ENCODE assay signal across 9 mouse cellular contexts in genomic region chr15:80082661-80083275, GRCm38 (mm10). TPM values are rescaled to one million over a fixed set of nuclear protein-coding genes. Genes with fewer than 3 reads are reported as not detected.
DNase-seq lines count a peak whose midpoint lies in the region; ATAC-seq lines count a peak whose summit lies in the region.
"Had no signal": no experiment of that assay in that cellular context is flagged by ENCODE, and none has a peak within 500 bp of the region (broad histone marks: within the 10 kb centered on the region; RNA-seq: fewer than 3 reads in every experiment).

No protein-coding gene starts in this region.

- peaks cover 46% of the 10 kb centered on the region for H3K36me3 ChIP-seq in embryonic facial prominence, embryonic 14.5 days (ENCODE audit: control insufficient read depth, insufficient read depth, low read length)
- peaks cover 47% of the 10 kb centered on the region for H3K36me3 ChIP-seq in limb, embryonic 13.5 days
- H3K36me3 ChIP-seq in stomach, embryonic 16.5 days (ENCODE audit: control insufficient read depth, insufficient read depth, low read length), result peaks cover 24% of the 10 kb centered on the region

- H3K27ac ChIP-seq in embryonic facial prominence, embryonic 14.5 days (replicated peaks; ENCODE audit: low read depth, low read length), result peak overlapping the region; percentile 93
- peak overlapping the region; percentile 93 for H3K27ac ChIP-seq in limb, embryonic 13.5 days
- peak overlapping the region; percentile 92 for H3K27ac ChIP-seq in stomach, embryonic 16.5 days (ENCODE audit: low read length)

- H3K4me3 ChIP-seq in embryonic facial prominence, embryonic 14.5 days (ENCODE audit: low read depth, low read length), result peak overlapping the region; percentile 77
- H3K4me3 ChIP-seq in limb, embryonic 13.5 days, result peak overlapping the region; percentile 87
- peak overlapping the region; percentile 78 for H3K4me3 ChIP-seq in stomach, embryonic 16.5 days (replicated peaks; ENCODE audit: low read length)

- H3K9me3 ChIP-seq in embryonic facial prominence, embryonic 14.5 days (ENCODE audit: control insufficient read depth, low read length), result no peaks in the 10 kb centered on the region
- peaks cover 4% of the 10 kb centered on the region; the same call in 1 of the 2 replicates for H3K9me3 ChIP-seq in limb, embryonic 13.5 days
- no peaks in the 10 kb centered on the region for H3K9me3 ChIP-seq in stomach, embryonic 16.5 days (replicated peaks; ENCODE audit: control insufficient read depth, low read length)

- peak overlapping the region; percentile 96 for H3K9ac ChIP-seq in embryonic facial prominence, embryonic 14.5 days (ENCODE audit: low read depth, low read length)
- H3K9ac ChIP-seq in limb, embryonic 13.5 days, result peak overlapping the region; percentile 96
- peak overlapping the region; percentile 88 for H3K9ac ChIP-seq in stomach, embryonic 16.5 days (ENCODE audit: low read length)

- WGBS in embryonic facial prominence, embryonic 14.5 days, result under 1% methylated on average over 21 of the region's 21 CpGs
- WGBS in limb, embryonic 13.5 days, result under 1% methylated on average over 21 of the region's 21 CpGs
- under 1% methylated on average over 21 of the region's 21 CpGs for WGBS in stomach, embryonic 16.5 days

- H3K4me2 ChIP-seq in embryonic facial prominence, embryonic 14.5 days (ENCODE audit: low read depth, low read length), result peak overlapping the region; percentile 80
- H3K4me2 ChIP-seq in limb, embryonic 13.5 days (replicated peaks), result peak overlapping the region; percentile 94
- peak overlapping the region; percentile 83 for H3K4me2 ChIP-seq in stomach, embryonic 16.5 days (ENCODE audit: low read depth, low read length)

- DNase-seq in frontal cortex, postnatal 25 days (ENCODE audit: low spot score in 2 of 2), result no peak
- DNase-seq in 416B (ENCODE audit: low read depth), result peak; percentile 80
- no peak for DNase-seq in embryonic facial prominence, embryonic 14.5 days (ENCODE audit: low spot score)
- DNase-seq in cerebellum, adult 9-11 months, result no peak

- peaks cover 12% of the 10 kb centered on the region; the same call in 1 of the 2 replicates for H3K4me1 ChIP-seq in embryonic facial prominence, embryonic 14.5 days (ENCODE audit: control insufficient read depth, insufficient read depth, low read length)
- peaks cover 31% of the 10 kb centered on the region for H3K4me1 ChIP-seq in limb, embryonic 13.5 days
- peaks cover 23% of the 10 kb centered on the region for H3K4me1 ChIP-seq in stomach, embryonic 16.5 days (ENCODE audit: control insufficient read depth, insufficient read depth, low read length)

- H3K27me3 ChIP-seq in embryonic facial prominence, embryonic 14.5 days (replicated peaks; ENCODE audit: control insufficient read depth, insufficient read depth, low read length), result no peaks in the 10 kb centered on the region
- H3K27me3 ChIP-seq in limb, embryonic 13.5 days, result no peaks in the 10 kb centered on the region
- H3K27me3 ChIP-seq in stomach, embryonic 16.5 days (ENCODE audit: control insufficient read depth, insufficient read depth, low read length), result no peaks in the 10 kb centered on the region
- H3K27me3 ChIP-seq: Patski had no signal

- ATAC-seq in frontal cortex, adult (ENCODE audit: low TSS enrichment), result peak; percentile 18
- no peak for ATAC-seq in embryonic facial prominence, embryonic 14.5 days (ENCODE audit: low read depth)
- no peak; the same call in 1 of the 2 replicates for ATAC-seq in limb, embryonic 13.5 days (ENCODE audit: low FRiP score, low read depth)
- peak; percentile 45 for ATAC-seq in stomach, embryonic 16.5 days (ENCODE audit: insufficient read depth, low FRiP score)
- no peak for ATAC-seq in megakaryocyte progenitor cell, adult 5-6 weeks (replicated peaks; ENCODE audit: poor library complexity)

RNA-seq across cellular contexts. Expression of gene Syngr1, which starts 8.4 kb away (rescaled TPM):
- 10.3 and 10.5 TPM in 2 replicates for polyA plus RNA-seq in embryonic facial prominence, embryonic 14.5 days (2014; fragmentation: Nextera tagmentation; extraction: Ambion mirVana)
- 5.5 and 5.6 TPM in 2 replicates for polyA plus RNA-seq in limb, embryonic 13.5 days (2015; fragmentation: Nextera tagmentation; extraction: Ambion mirVana)
- 43.1 and 55.2 TPM in 2 replicates for polyA plus RNA-seq in stomach, embryonic 16.5 days (2015; fragmentation: Nextera tagmentation; extraction: Ambion mirVana)
- 2.1 and 3.6 TPM in 2 replicates for total RNA-seq in megakaryocyte progenitor cell, adult 5-6 weeks (2015)
- total RNA-seq in megakaryocyte progenitor cell, adult 5-6 weeks (2017), result 1.5 and 1.8 TPM in 2 replicates

RNA-seq across cellular contexts. Expression of gene Rpl3, which starts 8.9 kb away (rescaled TPM):
- 1,242 and 1,346 TPM in 2 replicates for polyA plus RNA-seq in embryonic facial prominence, embryonic 14.5 days (2014; fragmentation: Nextera tagmentation; extraction: Ambion mirVana)
- polyA plus RNA-seq in limb, embryonic 13.5 days (2015; fragmentation: Nextera tagmentation; extraction: Ambion mirVana), result 1,057 and 1,068 TPM in 2 replicates
- polyA plus RNA-seq in stomach, embryonic 16.5 days (2015; fragmentation: Nextera tagmentation; extraction: Ambion mirVana), result 835 and 1,068 TPM in 2 replicates
- 2,120 and 2,179 TPM in 2 replicates for total RNA-seq in megakaryocyte progenitor cell, adult 5-6 weeks (2015)
- total RNA-seq in megakaryocyte progenitor cell, adult 5-6 weeks (2017), result 3,037 and 3,138 TPM in 2 replicates

RNA-seq across cellular contexts. Expression of gene Tab1, which starts 50.2 kb away (rescaled TPM):
- 27.6 and 36.3 TPM in 2 replicates for polyA plus RNA-seq in embryonic facial prominence, embryonic 14.5 days (2014; fragmentation: Nextera tagmentation; extraction: Ambion mirVana)
- polyA plus RNA-seq in limb, embryonic 13.5 days (2015; fragmentation: Nextera tagmentation; extraction: Ambion mirVana), result 45.6 and 45.8 TPM in 2 replicates
- 29.3 and 35.6 TPM in 2 replicates for polyA plus RNA-seq in stomach, embryonic 16.5 days (2015; fragmentation: Nextera tagmentation; extraction: Ambion mirVana)
- 4.0 and 6.0 TPM in 2 replicates for total RNA-seq in megakaryocyte progenitor cell, adult 5-6 weeks (2015)
- total RNA-seq in megakaryocyte progenitor cell, adult 5-6 weeks (2017), result 15.7 and 19.2 TPM in 2 replicates

Comparison
In these comparisons a context has a peak if more than half of its experiments do, and no peak if none do; other contexts are left out.
1. ATAC-seq: peak in frontal cortex, adult (single experiment) and stomach, embryonic 16.5 days (single experiment); none in embryonic facial prominence, embryonic 14.5 days (single experiment), limb, embryonic 13.5 days (single experiment) and megakaryocyte progenitor cell, adult 5-6 weeks (single experiment).
2. Peak in every context shown above with its lines, with median percentiles within 50 percentile points of each other: H3K27ac ChIP-seq, H3K4me2 ChIP-seq, H3K4me3 ChIP-seq and H3K9ac ChIP-seq.